Mouse (Mus musculus): ENCODE data around the gene Aldoart2. TPM values are rescaled to one million over a fixed set of nuclear protein-coding genes. Genes with fewer than 3 reads are reported as not detected.
"Not testable (repeated sequence)": the region's sequence is repeated elsewhere in the genome, so short reads cannot be mapped to it uniquely, and the experiment has no call there.

Gene Aldoart2
- total RNA-seq, 1 experiment, result 0.13 TPM

- TF ChIP-seq HCFC1 (IDR thresholded peaks at IDR 0.05; ENCODE audit: borderline replicate concordance, insufficient read depth, low read length), result no peak
- TF ChIP-seq CHD2 (IDR thresholded peaks at IDR 0.05; ENCODE audit: low read depth, low read length), result no peak
- TF ChIP-seq MAFK (IDR thresholded peaks at IDR 0.05; ENCODE audit: insufficient read depth, low read depth, low read length), result no peak
- TF ChIP-seq ZC3H11A (IDR thresholded peaks at IDR 0.05; ENCODE audit: borderline replicate concordance, low read depth, low read length), result no peak
- TF ChIP-seq ZNF384 (IDR thresholded peaks at IDR 0.05; ENCODE audit: low read depth, low read length), result no peak
These were observed 6.1 kb downstream of the Aldoart2 start for GRCm38 (mm10) chr12:55571181-55571580.

DNA sequence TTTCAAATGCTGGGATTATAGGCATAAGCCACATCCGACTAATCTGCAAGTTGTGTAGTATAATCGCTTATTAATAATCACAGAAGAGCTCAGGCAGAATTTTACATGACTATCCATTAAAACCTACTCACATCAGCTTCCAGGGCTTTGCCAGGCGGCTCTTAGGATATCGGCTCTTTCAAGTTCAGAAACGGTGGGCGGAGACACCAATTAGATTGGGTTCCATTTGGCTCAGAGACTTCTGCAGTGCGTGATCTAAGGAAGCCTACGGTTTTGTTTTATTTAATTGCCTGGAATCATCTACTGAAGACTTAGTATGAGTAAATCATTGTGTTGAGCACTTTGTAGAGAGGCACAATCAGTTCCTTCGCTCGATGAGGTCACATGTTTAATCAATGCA, 6.6 kb downstream of the Aldoart2 start:
- Histone ChIP-seq H3K9me3 (ENCODE audit: control insufficient read depth, insufficient read depth, low read depth, low read length) (no peaks in the 10 kb centered on the region), H3K4me1 (ENCODE audit: control insufficient read depth in 2 of 2, insufficient read depth in 2 of 2, low read length in 2 of 2, poor library complexity in 1 of 2) (0 out of 4 replicates have a peak, but pooled peaks cover 0 to 3% of the 10 kb centered on the region in 2 experiments), H3K9ac (ENCODE audit: insufficient read depth, low read depth, low read length, poor library complexity, severe bottlenecking) (no peak overlapping the region), H3K27ac (ENCODE audit: insufficient read depth, low read depth, low read length, poor library complexity, severe bottlenecking) (no peak overlapping the region), H3K4me3 (ENCODE audit: insufficient read depth in 1 of 2, low read depth in 1 of 2, low read length in 2 of 2, poor library complexity in 1 of 2, severe bottlenecking in 1 of 2) (no peak overlapping the region), H3K36me3 (ENCODE audit: control insufficient read depth, insufficient read depth, low read length, poor library complexity, severe bottlenecking) (no peaks in the 10 kb centered on the region)
- in situ Hi-C loops (cut with MboI; ENCODE audit: low sequenced_read_pairs in 2 of 2, unreplicated experiment in 2 of 2), result no loop called here
- DNase-seq (ENCODE audit: low read depth, low spot score), result no peak
- TF ChIP-seq CHD2 (IDR thresholded peaks at IDR 0.05; ENCODE audit: low read depth, low read length), result no peak
- TF ChIP-seq HCFC1 (IDR thresholded peaks at IDR 0.05; ENCODE audit: borderline replicate concordance, insufficient read depth, low read length), result no peak
- TF ChIP-seq MAFK (IDR thresholded peaks at IDR 0.05; ENCODE audit: insufficient read depth, low read depth, low read length), result no peak
- no peak for TF ChIP-seq ZC3H11A (IDR thresholded peaks at IDR 0.05; ENCODE audit: borderline replicate concordance, low read depth, low read length)
- TF ChIP-seq ZNF384 (IDR thresholded peaks at IDR 0.05; ENCODE audit: low read depth, low read length), result no peak

More at GRCm38 (mm10) chr12:55571181-55571580, 6.1 kb downstream of the Aldoart2 start:
- H3K9me3 ChIP-seq (ENCODE audit: control insufficient read depth, insufficient read depth, low read depth, low read length), result no peaks in the 10 kb centered on the region
- DNase-seq (ENCODE audit: low read depth, low spot score), result no peak
- no peaks in the 10 kb centered on the region for H3K36me3 ChIP-seq (ENCODE audit: control insufficient read depth, insufficient read depth, low read length, poor library complexity, severe bottlenecking)
- H3K4me1 ChIP-seq (ENCODE audit: control insufficient read depth in 2 of 2, insufficient read depth in 2 of 2, low read length in 2 of 2, poor library complexity in 1 of 2), result peaks cover 0 to 4% of the 10 kb centered on the region in 2 experiments; a peak in 1 of 4 replicates
- H3K4me3 ChIP-seq (ENCODE audit: insufficient read depth in 1 of 2, low read depth in 1 of 2, low read length in 2 of 2, poor library complexity in 1 of 2, severe bottlenecking in 1 of 2), result no peak overlapping the region
- in situ Hi-C loops (cut with MboI; ENCODE audit: low sequenced_read_pairs in 2 of 2, unreplicated experiment in 2 of 2), result no loop called here
- H3K27ac ChIP-seq (ENCODE audit: insufficient read depth, low read depth, low read length, poor library complexity, severe bottlenecking), result no peak overlapping the region
- H3K9ac ChIP-seq (ENCODE audit: insufficient read depth, low read depth, low read length, poor library complexity, severe bottlenecking), result no peak overlapping the region

DNA sequence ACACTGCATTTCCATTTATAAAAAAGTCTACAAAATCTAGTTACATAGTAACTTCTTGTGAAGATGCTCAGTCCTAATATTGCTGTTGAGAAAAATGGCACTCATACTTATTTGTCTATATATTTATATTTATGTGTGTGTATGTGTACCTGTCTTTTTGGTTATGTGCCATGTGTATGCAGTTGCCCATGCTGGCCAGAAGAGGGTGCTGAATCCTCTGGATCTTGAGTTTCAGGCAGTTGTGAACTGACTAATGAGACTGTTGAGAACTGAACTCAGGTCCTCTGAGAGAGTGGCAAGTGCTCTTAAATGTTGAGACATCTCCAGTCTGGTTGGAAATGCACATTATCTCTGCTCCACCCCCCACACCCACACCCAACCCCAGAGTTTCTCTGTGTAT, 8.1 kb downstream of the Aldoart2 start:
- DNase-seq (ENCODE audit: low read depth, low spot score), result no peak
- no peaks in the 10 kb centered on the region for H3K36me3 ChIP-seq (ENCODE audit: control insufficient read depth, insufficient read depth, low read length, poor library complexity, severe bottlenecking)
- no peaks in the 10 kb centered on the region for H3K9me3 ChIP-seq (ENCODE audit: control insufficient read depth, insufficient read depth, low read depth, low read length)
- H3K4me3 ChIP-seq (ENCODE audit: insufficient read depth in 1 of 2, low read depth in 1 of 2, low read length in 2 of 2, poor library complexity in 1 of 2, severe bottlenecking in 1 of 2), result no peak overlapping the region
- H3K4me1 ChIP-seq (ENCODE audit: control insufficient read depth in 2 of 2, insufficient read depth in 2 of 2, low read length in 2 of 2, poor library complexity in 1 of 2), result 0 out of 4 replicates have a peak, but pooled peaks cover 0 to 3% of the 10 kb centered on the region in 2 experiments
- no peak overlapping the region for H3K9ac ChIP-seq (ENCODE audit: insufficient read depth, low read depth, low read length, poor library complexity, severe bottlenecking)
- TF ChIP-seq ZC3H11A (IDR thresholded peaks at IDR 0.05; ENCODE audit: borderline replicate concordance, low read depth, low read length) (0 out of 2 replicates have a peak, but pooled peaks have one; percentile 28), CHD2 (IDR thresholded peaks at IDR 0.05; ENCODE audit: low read depth, low read length) (no peak), ZNF384 (IDR thresholded peaks at IDR 0.05; ENCODE audit: low read depth, low read length) (no peak)
- in situ Hi-C loops (cut with MboI; ENCODE audit: low sequenced_read_pairs in 2 of 2, unreplicated experiment in 2 of 2), result no loop called here
- no peak overlapping the region for H3K27ac ChIP-seq (ENCODE audit: insufficient read depth, low read depth, low read length, poor library complexity, severe bottlenecking)

- Histone ChIP-seq H3K36me3 (ENCODE audit: control insufficient read depth, insufficient read depth, low read length, poor library complexity, severe bottlenecking) (no peaks in the 10 kb centered on the region), H3K9ac (ENCODE audit: insufficient read depth, low read depth, low read length, poor library complexity, severe bottlenecking) (no peak overlapping the region), H3K4me3 (ENCODE audit: insufficient read depth in 1 of 2, low read depth in 1 of 2, low read length in 2 of 2, poor library complexity in 1 of 2, severe bottlenecking in 1 of 2) (no peak overlapping the region), H3K9me3 (ENCODE audit: control insufficient read depth, insufficient read depth, low read depth, low read length) (no peaks in the 10 kb centered on the region), H3K27ac (ENCODE audit: insufficient read depth, low read depth, low read length, poor library complexity, severe bottlenecking) (no peak overlapping the region), H3K4me1 (ENCODE audit: control insufficient read depth in 2 of 2, insufficient read depth in 2 of 2, low read length in 2 of 2, poor library complexity in 1 of 2) (no peaks in the 10 kb centered on the region)
- in situ Hi-C loops (cut with MboI; ENCODE audit: low sequenced_read_pairs in 2 of 2, unreplicated experiment in 2 of 2), result no loop called here
- no peak for DNase-seq (ENCODE audit: low read depth, low spot score)
- TF ChIP-seq CHD2 (IDR thresholded peaks at IDR 0.05; ENCODE audit: low read depth, low read length) (no peak), ZNF384 (IDR thresholded peaks at IDR 0.05; ENCODE audit: low read depth, low read length) (no peak), ZC3H11A (IDR thresholded peaks at IDR 0.05; ENCODE audit: borderline replicate concordance, low read depth, low read length) (no peak), MAFK (IDR thresholded peaks at IDR 0.05; ENCODE audit: insufficient read depth, low read depth, low read length) (no peak), HCFC1 (IDR thresholded peaks at IDR 0.05; ENCODE audit: borderline replicate concordance, insufficient read depth, low read length) (no peak)
These were observed 8.8 kb downstream of the Aldoart2 start for GRCm38 (mm10) chr12:55573794-55574193.

GRCm38 (mm10) chr12:55586936-55587335, 21.9 kb downstream of the Aldoart2 start:
- H3K9ac ChIP-seq (ENCODE audit: insufficient read depth, low read depth, low read length, poor library complexity, severe bottlenecking); DNase-seq (ENCODE audit: low read depth, low spot score); H3K4me3 ChIP-seq (ENCODE audit: insufficient read depth in 1 of 2, low read depth in 1 of 2, low read length in 2 of 2, poor library complexity in 1 of 2, severe bottlenecking in 1 of 2); H3K9me3 ChIP-seq (ENCODE audit: control insufficient read depth, insufficient read depth, low read depth, low read length); H3K4me1 ChIP-seq (ENCODE audit: control insufficient read depth in 2 of 2, insufficient read depth in 2 of 2, low read length in 2 of 2, poor library complexity in 1 of 2); H3K36me3 ChIP-seq (ENCODE audit: control insufficient read depth, insufficient read depth, low read length, poor library complexity, severe bottlenecking); H3K27ac ChIP-seq (ENCODE audit: insufficient read depth, low read depth, low read length, poor library complexity, severe bottlenecking); in situ Hi-C loops (cut with MboI; ENCODE audit: low sequenced_read_pairs in 2 of 2, unreplicated experiment in 2 of 2): not testable (repeated sequence)

All from ES-E14 (cell line).